ENCODE assay signal across 25 mouse cellular contexts in genomic region chr4:35474020-35474419, GRCm38 (mm10).
"Had no signal": no experiment of that assay in that cellular context is flagged by ENCODE, and none has a peak within 500 bp of the region (broad histone marks: within the 10 kb centered on the region; RNA-seq: fewer than 3 reads in every experiment).

No protein-coding gene starts in this region.

- DNase-seq: gastrocnemius, postnatal 14 days; gastrocnemius, postnatal 36 days; heart, adult 11 months; heart, adult 2 months; heart, postnatal 14 days; heart, postnatal 36 days; kidney, adult 11 months; kidney, adult 9 months; kidney, postnatal 14 days; layer of hippocampus, adult 9-11 months; layer of hippocampus, postnatal 36 days; left cerebral cortex, postnatal 4 days had no signal

- H3K4me2 ChIP-seq: heart, embryonic 11.5 days; heart, embryonic 13.5 days; heart, embryonic 15.5 days; hindbrain, embryonic 13.5 days; hindbrain, embryonic 15.5 days; kidney, embryonic 15.5 days; limb, embryonic 13.5 days; limb, embryonic 15.5 days; liver, embryonic 12.5 days had no signal

- H3K4me1 ChIP-seq: heart, embryonic 13.5 days; heart, embryonic 15.5 days; hindbrain, embryonic 13.5 days; hindbrain, embryonic 15.5 days; kidney, embryonic 15.5 days; limb, embryonic 13.5 days; limb, embryonic 15.5 days; liver, embryonic 12.5 days had no signal

- ATAC-seq: hindbrain, postnatal 0 days; intestine, embryonic 16.5 days; liver, embryonic 12.5 days had no signal

- H3K4me3 ChIP-seq: heart, adult 2 months; heart, embryonic 13.5 days; heart, embryonic 15.5 days; hindbrain, embryonic 13.5 days; hindbrain, embryonic 15.5 days; kidney, embryonic 15.5 days; limb, embryonic 13.5 days; limb, embryonic 15.5 days; liver, embryonic 12.5 days had no signal

- H3K9me3 ChIP-seq: heart, embryonic 13.5 days; heart, embryonic 15.5 days; hindbrain, embryonic 13.5 days; hindbrain, embryonic 15.5 days; kidney, embryonic 15.5 days; limb, embryonic 13.5 days; limb, embryonic 15.5 days had no signal

- H3K36me3 ChIP-seq: heart, embryonic 13.5 days; heart, embryonic 15.5 days; hindbrain, embryonic 13.5 days; hindbrain, embryonic 15.5 days; kidney, embryonic 15.5 days; limb, embryonic 13.5 days; limb, embryonic 15.5 days; liver, embryonic 12.5 days had no signal

- H3K27me3 ChIP-seq: heart, embryonic 13.5 days; heart, embryonic 15.5 days; hindbrain, embryonic 13.5 days; hindbrain, embryonic 15.5 days; kidney, embryonic 15.5 days; limb, embryonic 13.5 days; limb, embryonic 15.5 days; liver, embryonic 12.5 days had no signal

- H3K9ac ChIP-seq: heart, embryonic 13.5 days; heart, embryonic 15.5 days; hindbrain, embryonic 13.5 days; hindbrain, embryonic 15.5 days; kidney, embryonic 15.5 days; limb, embryonic 13.5 days; limb, embryonic 15.5 days; liver, embryonic 12.5 days; liver, embryonic 14.5 days had no signal

- H3K27ac ChIP-seq: heart, adult 2 months; heart, embryonic 13.5 days; heart, embryonic 15.5 days; hindbrain, embryonic 13.5 days; hindbrain, embryonic 15.5 days; hindbrain, postnatal 0 days; kidney, embryonic 15.5 days; kidney, postnatal 0 days; limb, embryonic 13.5 days; limb, embryonic 15.5 days; liver, embryonic 12.5 days; liver, embryonic 14.5 days had no signal
